Mouse (Mus musculus): ENCODE results near the gene Jag1. TPM values are rescaled to one million over a fixed set of nuclear protein-coding genes. Genes with fewer than 3 reads are reported as not detected.

Gene Jag1
- polyA plus RNA-seq (2015; fragmentation: Nextera tagmentation; extraction: Ambion mirVana), result 4.6 and 7.7 TPM in 2 replicates

DNA sequence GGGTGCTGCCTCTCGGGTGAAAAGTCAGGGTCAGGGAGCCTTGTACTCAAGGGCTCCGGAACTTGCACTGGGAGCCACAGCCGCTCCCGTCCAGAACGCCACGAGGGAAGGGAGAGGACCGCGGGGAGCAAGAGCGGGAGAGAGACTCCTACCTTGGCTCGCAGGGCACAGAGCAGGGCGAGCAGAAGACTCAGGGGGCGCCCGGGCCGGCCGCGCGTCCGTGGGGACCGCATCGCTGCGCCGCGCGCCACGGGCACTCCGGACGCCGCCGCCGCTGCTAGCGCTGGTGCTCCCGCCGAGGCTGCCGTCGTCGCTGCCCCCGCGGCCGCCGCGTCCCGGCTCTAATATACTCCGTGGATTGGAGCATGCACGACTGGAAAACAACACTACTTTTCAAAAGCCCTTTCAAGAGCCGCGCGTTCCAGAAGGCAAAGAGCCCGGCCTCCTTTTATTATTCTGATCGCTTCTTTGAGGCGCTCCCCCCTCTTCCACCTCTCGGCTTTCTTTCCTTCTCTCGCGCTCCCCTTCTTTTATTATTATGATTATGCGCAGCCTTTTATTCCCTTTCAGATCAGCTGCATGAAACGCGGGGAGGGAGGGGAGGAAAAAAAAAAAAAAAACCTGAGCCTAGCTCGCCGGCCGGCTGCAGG lies at the start of gene Jag1:
Gene Jag1, minus strand, starts transcription at position 620 of the 650 bp plus-strand sequence.

Other genes with a start within 250 kb of the Jag1 start
- gene AL731706.2, start 231.0 kb downstream of the Jag1 start, polyA plus RNA-seq (2015; fragmentation: Nextera tagmentation; extraction: Ambion mirVana), result 36.7 and 64.0 TPM in 2 replicates
- gene Slx4ip, start 225.4 kb downstream of the Jag1 start, polyA plus RNA-seq (2015; fragmentation: Nextera tagmentation; extraction: Ambion mirVana), result 3.1 and 3.6 TPM in 2 replicates
- 35.4 and 48.2 TPM in 2 replicates for gene AL731706.1, start 225.3 kb downstream of the Jag1 start, polyA plus RNA-seq (2015; fragmentation: Nextera tagmentation; extraction: Ambion mirVana)
- gene Mkks, start 225.3 kb downstream of the Jag1 start, polyA plus RNA-seq (2015; fragmentation: Nextera tagmentation; extraction: Ambion mirVana), result 15.3 and 32.3 TPM in 2 replicates